Mouse (Mus musculus) cortical plate, adult 2 months (tissue): ENCODE data around the gene Eef1a1. TPM values are rescaled to one million over a fixed set of nuclear protein-coding genes. Genes with fewer than 3 reads are reported as not detected.
A peak's percentile ranks its signal among the peaks of the same experiment; 100 is the strongest.
"Not testable (repeated sequence)": the region's sequence is repeated elsewhere in the genome, so short reads cannot be mapped to it uniquely, and the experiment has no call there.

Experiments
- H3K27ac ChIP-seq: fragments of 200-500 bp; 2 replicates; pipeline ENCODE4 v1.5.1; 2012; ENCODE audit warnings: low read length, control low read depth, inconsistent platforms; ENCODE audit not compliant: insufficient read depth
- H3K4me1 ChIP-seq: fragments of 200-500 bp; 2 replicates; pipeline ENCODE4 v1.6.1; 2011; ENCODE audit warnings: low read length; ENCODE audit not compliant: control insufficient read depth, insufficient read depth
- H3K4me3 ChIP-seq: fragments of 200-500 bp; 2 replicates; pipeline ENCODE4 v1.5.1; 2011; ENCODE audit warnings: mild to moderate bottlenecking, low read length, control low read depth; ENCODE audit not compliant: insufficient read depth
- CTCF ChIP-seq: fragments of 200-500 bp; IDR thresholded peaks from 2 replicates; pipeline ENCODE4 v1.5.1; 2011; ENCODE audit warnings: mild to moderate bottlenecking, control low read depth, low read length; ENCODE audit not compliant: insufficient read depth; ENCODE audit errors: extremely low read depth
- POLR2A ChIP-seq: fragments of 200-500 bp; IDR thresholded peaks from 2 replicates; pipeline ENCODE4 v1.6.1; 2011; ENCODE audit warnings: mild to moderate bottlenecking, low read length, control low read depth; ENCODE audit not compliant: insufficient read depth; ENCODE audit errors: extremely low read depth
- polyA plus RNA-seq: library from polyadenylated mRNA; depleted of rRNA; stranded (reverse); fragments of >200 nt; gene quantifications from 2 replicates; pipeline ENCODE4 v1.2.3, GENCODE M21; 2012

Gene Eef1a1
- polyA plus RNA-seq, 1 experiment, result 3,313 TPM

- TF ChIP-seq POLR2A (no peak), CTCF (no peak)
- H3K4me1 ChIP-seq, result peaks cover 2% of the 10 kb centered on the region
- no peak overlapping the region for H3K27ac ChIP-seq
- no peak overlapping the region for H3K4me3 ChIP-seq
Observed at GRCm38 (mm10) chr9:78525451-78526135, 36.6 kb upstream of the Eef1a1 start.

DNA sequence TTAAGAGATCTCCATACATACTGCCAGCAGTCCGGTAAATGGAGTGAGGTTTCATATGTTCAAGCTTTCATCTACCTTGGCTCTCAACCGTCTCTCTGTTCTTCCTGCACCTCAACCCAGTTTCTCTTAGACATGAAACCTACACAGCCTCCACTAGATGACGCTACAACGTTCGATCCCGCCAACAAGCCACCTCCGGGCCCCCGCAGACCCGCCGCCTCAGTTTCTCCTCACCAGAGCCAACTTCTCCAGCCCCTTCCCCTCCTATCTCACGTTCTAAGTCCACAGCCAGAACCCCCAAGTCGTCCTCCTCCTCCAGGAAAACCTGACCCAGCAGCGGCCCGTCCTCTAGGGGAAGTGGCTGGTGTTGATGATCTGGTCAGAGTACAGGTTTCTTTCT is 32.7 kb upstream of the Eef1a1 start:
- no peak for TF ChIP-seq CTCF
- no peak for TF ChIP-seq POLR2A
- Histone ChIP-seq H3K4me1 (peaks cover 5% of the 10 kb centered on the region), H3K27ac (no peak overlapping the region), H3K4me3 (no peak overlapping the region; the same call in 1 of the 2 replicates)

GRCm38 (mm10) chr9:78520780-78521601 is 32.0 kb upstream of the Eef1a1 start:
- H3K4me1 ChIP-seq, result peaks cover 5% of the 10 kb centered on the region
- peak overlapping the region; percentile 36 for H3K4me3 ChIP-seq
- no peak overlapping the region for H3K27ac ChIP-seq
- TF ChIP-seq CTCF, result no peak
- TF ChIP-seq POLR2A, result no peak

GRCm38 (mm10) chr9:78520127-78520779 is 31.3 kb upstream of the Eef1a1 start:
- Histone ChIP-seq H3K4me1 (peaks cover 5% of the 10 kb centered on the region), H3K27ac (no peak overlapping the region), H3K4me3 (peak overlapping the region; percentile 36)
- TF ChIP-seq POLR2A (no peak), CTCF (no peak)

DNA sequence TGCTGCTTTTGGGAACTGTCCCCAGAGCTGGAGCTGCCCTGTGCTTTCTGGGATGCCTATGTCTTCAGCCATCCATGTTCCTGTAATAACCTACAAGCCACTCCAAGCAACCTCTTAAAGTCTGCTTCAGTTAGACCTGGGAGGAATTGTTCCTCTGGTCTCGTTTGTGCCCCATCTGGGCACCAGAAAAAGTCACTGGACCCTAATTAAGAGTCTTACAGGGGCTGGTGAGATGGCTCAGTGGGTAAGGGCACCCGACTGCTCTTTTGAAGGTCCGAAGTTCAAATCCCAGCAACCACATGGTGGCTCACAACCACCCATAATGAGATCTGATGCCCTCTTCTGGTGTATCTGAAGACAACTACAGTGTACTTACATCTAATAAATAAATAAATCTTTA is 28.3 kb upstream of the Eef1a1 start:
- not testable (repeated sequence) for H3K27ac ChIP-seq, H3K4me3 ChIP-seq, H3K4me1 ChIP-seq

DNA sequence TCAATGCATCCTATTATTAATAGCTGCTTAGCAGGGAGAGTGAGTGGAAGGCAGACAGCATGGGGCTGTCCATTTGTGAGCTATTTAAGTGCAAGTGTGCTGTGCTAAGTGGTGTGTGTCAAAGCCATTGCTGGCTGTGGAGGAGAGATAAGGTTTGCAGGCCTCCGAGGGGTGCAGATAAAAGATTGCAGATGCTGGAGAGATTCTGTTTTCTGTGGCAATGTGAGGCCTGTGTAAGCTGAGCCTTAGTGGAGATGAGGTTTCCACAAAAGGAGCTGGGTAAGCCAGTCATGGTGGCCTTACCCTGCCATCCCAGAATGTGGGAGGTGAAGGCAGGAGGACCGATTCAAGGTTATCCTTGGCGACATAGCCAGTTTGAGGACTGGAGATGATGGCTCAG is 27.2 kb upstream of the Eef1a1 start:
- H3K4me3 ChIP-seq, result no peak overlapping the region
- H3K27ac ChIP-seq, result no peak overlapping the region
- peaks cover 5% of the 10 kb centered on the region for H3K4me1 ChIP-seq
- TF ChIP-seq CTCF (no peak), POLR2A (no peak)

GRCm38 (mm10) chr9:78514681-78515080 is 25.7 kb upstream of the Eef1a1 start:
- H3K4me3 ChIP-seq, result no peak overlapping the region
- H3K27ac ChIP-seq, result no peak overlapping the region
- TF ChIP-seq CTCF (no peak), POLR2A (no peak)
- H3K4me1 ChIP-seq, result no peaks in the 10 kb centered on the region

DNA sequence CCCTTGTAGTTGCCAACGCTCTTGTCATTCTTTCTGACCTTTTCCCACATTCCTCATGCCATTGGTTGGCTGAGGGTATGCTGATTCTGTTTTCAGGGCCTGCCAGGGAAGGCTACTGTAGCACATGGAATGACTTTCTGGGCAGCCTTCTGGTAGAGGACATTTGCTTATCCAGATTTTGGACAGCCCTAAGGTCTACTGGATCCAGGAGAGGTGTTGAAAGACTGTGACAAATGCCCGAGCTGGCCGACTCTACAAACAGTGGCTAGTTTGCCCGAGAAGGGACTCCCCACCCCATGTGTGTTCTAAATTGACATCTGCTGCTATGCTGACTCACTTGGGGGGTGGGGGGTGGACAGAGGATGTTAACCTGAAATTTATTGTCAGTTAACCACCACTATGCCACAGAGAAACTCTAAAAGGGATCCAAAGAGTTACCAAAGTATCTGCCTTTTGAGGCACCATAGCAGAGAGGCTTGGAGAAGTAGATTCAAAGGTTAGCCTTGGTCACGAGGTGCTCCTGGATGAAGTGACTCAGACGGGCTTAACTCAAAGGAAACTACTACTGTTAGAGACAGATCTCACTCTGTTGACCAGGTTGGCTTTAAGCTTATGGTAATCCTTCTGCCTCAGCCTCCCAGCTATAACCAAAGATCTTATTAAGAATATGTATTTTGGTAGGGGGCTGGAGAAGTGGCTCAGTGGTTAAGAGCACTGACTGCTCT is 25.0 kb upstream of the Eef1a1 start:
- no peak overlapping the region for H3K27ac ChIP-seq
- H3K4me1 ChIP-seq, result no peaks in the 10 kb centered on the region
- no peak overlapping the region for H3K4me3 ChIP-seq
- TF ChIP-seq CTCF (no peak), POLR2A (no peak)

GRCm38 (mm10) chr9:78511705-78512104 is 22.8 kb upstream of the Eef1a1 start:
- TF ChIP-seq POLR2A, result no peak
- no peak for TF ChIP-seq CTCF
- Histone ChIP-seq H3K4me3 (no peak overlapping the region), H3K27ac (no peak overlapping the region), H3K4me1 (no peaks in the 10 kb centered on the region)
